ENCODE assay signal across 8 mouse cellular contexts in genomic region chr5:17574413-17575182, GRCm38 (mm10). TPM values are rescaled to one million over a fixed set of nuclear protein-coding genes. Genes with fewer than 3 reads are reported as not detected.
DNase-seq lines count a peak whose midpoint lies in the region; ATAC-seq lines count a peak whose summit lies in the region.

No protein-coding gene starts in this region.

- peak; percentile 90 for DNase-seq in Muller cell, postnatal 12 days (ENCODE audit: inconsistent ontology term)
- DNase-seq in cerebellum, postnatal 25 days = peak; percentile 35 to 50
- DNase-seq in frontal cortex, postnatal 10 days (ENCODE audit: low spot score in 2 of 2) = peak; percentile 16 to 34
- DNase-seq in layer of hippocampus, postnatal 25 days (ENCODE audit: extremely low spot score in 1 of 2, low spot score in 1 of 2) = peak; percentile 40 to 45
- DNase-seq in lung, postnatal 14 days = peak; percentile 79
- peak; percentile 81 for DNase-seq in retina, postnatal 1 day
- no peak for DNase-seq in c-Kit-positive CD71-positive TER-119-positive erythroid progenitor cells, embryonic 14.5 days (ENCODE audit: low spot score)

- ATAC-seq in hematopoietic stem cell, adult 5-6 weeks (replicated peaks in 1 of 2; ENCODE audit: insufficient read depth in 1 of 2, low FRiP score in 2 of 2, low TSS enrichment in 1 of 2, low read depth in 1 of 2, poor library complexity in 2 of 2, severe bottlenecking in 2 of 2) = peak; percentile 70 to 83

RNA-seq across cellular contexts. Expression of gene Sema3c, which starts 0.5 kb away (rescaled TPM):
- not detected in 2 replicates for total RNA-seq in hematopoietic stem cell, adult 5-6 weeks (2017)
- 10 to 100 TPM; 25.0 to 26.5 TPM for total RNA-seq in layer of hippocampus, postnatal 25 days (2021)

Comparison
In these comparisons a context has a peak if more than half of its experiments do, and no peak if none do; other contexts are left out.
1. RNA of gene Sema3c, which starts 0.5 kb away (total RNA-seq): 25.0 to 26.5 TPM in layer of hippocampus, postnatal 25 days; not detected in hematopoietic stem cell, adult 5-6 weeks; every median in the first group is over 10 times any median in the second.